Mouse (Mus musculus) heart, embryonic 13.5 days (tissue): Measurements from ENCODE around the gene Gm29735. TPM values are rescaled to one million over a fixed set of nuclear protein-coding genes. Genes with fewer than 3 reads are reported as not detected.
"Not testable (repeated sequence)": the region's sequence is repeated elsewhere in the genome, so short reads cannot be mapped to it uniquely, and the experiment has no call there.

Experiments
- ATAC-seq: fragments of 200-750 bp; cut with Nextera tagmentation; 2 replicates; pipeline ENCODE4 v1.8.0; 2017; ENCODE audit warnings: moderate TSS enrichment; ENCODE audit not compliant: insufficient number of reproducible peaks, low FRiP score, low TSS enrichment; ENCODE audit errors: extremely low read depth
- H3K27ac ChIP-seq: fragments of 300-500 bp; sonication (generic); replicated peaks from 2 replicates; pipeline ENCODE4 v1.5.1; 2015; ENCODE audit warnings: moderate library complexity, mild to moderate bottlenecking, inconsistent platforms
- H3K27me3 ChIP-seq: fragments of 300-500 bp; sonication (generic); replicated peaks from 2 replicates; pipeline ENCODE4 v1.6.1; 2015; ENCODE audit warnings: mild to moderate bottlenecking, inconsistent platforms
- H3K36me3 ChIP-seq: fragments of 300-500 bp; sonication (generic); 2 replicates; pipeline ENCODE4 v1.6.1; 2015; ENCODE audit warnings: mild to moderate bottlenecking, inconsistent platforms
- H3K4me1 ChIP-seq: fragments of 300-500 bp; sonication (generic); 2 replicates; pipeline ENCODE4 v1.6.1; 2015; ENCODE audit warnings: inconsistent platforms
- H3K4me2 ChIP-seq: fragments of 300-500 bp; sonication (generic); 2 replicates; pipeline ENCODE4 v1.6.1; 2015; ENCODE audit warnings: inconsistent platforms, mild to moderate bottlenecking, moderate library complexity
- H3K4me3 ChIP-seq: fragments of 300-500 bp; sonication (generic); 2 replicates; pipeline ENCODE4 v1.5.1; 2015; ENCODE audit warnings: moderate library complexity, mild to moderate bottlenecking, inconsistent platforms
- H3K9ac ChIP-seq: fragments of 300-500 bp; sonication (generic); 2 replicates; pipeline ENCODE4 v1.6.1; 2015; ENCODE audit warnings: inconsistent platforms, mild to moderate bottlenecking, moderate library complexity
- H3K9me3 ChIP-seq: fragments of 300-500 bp; sonication (generic); 2 replicates; pipeline ENCODE4 v1.6.1; 2016; ENCODE audit warnings: inconsistent platforms
- WGBS: fragments of 180-500 bp; shearing (Covaris S2); methylation state at CpG from one replicate; pipeline ENCODE4 v1.1.7; 2015; ENCODE audit warnings: mixed read lengths; 5-methylcytosine and 5-hydroxymethylcytosine counted together
- polyA plus RNA-seq: library from polyadenylated mRNA; unstranded; fragments of >200 nt; fragmentation: Nextera tagmentation; extraction: Ambion mirVana; gene quantifications from 2 replicates; pipeline ENCODE4 v1.2.1, GENCODE M21; 2015

The Gm29735 gene
- polyA plus RNA-seq, 1 experiment from 2014 or later = not detected

- H3K4me1 ChIP-seq, H3K9ac ChIP-seq, H3K4me3 ChIP-seq, ATAC-seq, H3K9me3 ChIP-seq, H3K36me3 ChIP-seq, H3K27ac ChIP-seq, H3K4me2 ChIP-seq: not testable (repeated sequence)
- 85% methylated on average over 1 of the region's 1 CpGs for WGBS
- peaks cover 19% of the 10 kb centered on the region; the same call in 1 of the 2 replicates for H3K27me3 ChIP-seq
These were observed 36.3 kb downstream of the Gm29735 start, which contains the start of gene Gm45618 for GRCm38 (mm10) chr7:142120629-142121028. Gene Gm45618, minus strand, starts transcription at chr7:142120729.

- H3K4me3 ChIP-seq = no peak overlapping the region
- peaks cover 19% of the 10 kb centered on the region; the same call in 1 of the 2 replicates for H3K27me3 ChIP-seq
- WGBS = 14% methylated on average over 5 of the region's 5 CpGs
- no peaks in the 10 kb centered on the region for H3K4me1 ChIP-seq
- no peaks in the 10 kb centered on the region for H3K9me3 ChIP-seq
- H3K4me2 ChIP-seq = no peak overlapping the region
- no peak overlapping the region for H3K9ac ChIP-seq
- no peak overlapping the region for H3K27ac ChIP-seq
- ATAC-seq = no peak
- H3K36me3 ChIP-seq = no peaks in the 10 kb centered on the region
These were observed 37.3 kb downstream of the Gm29735 start for GRCm38 (mm10) chr7:142119632-142120031.

Other genes with a start within 250 kb of the Gm29735 start
- 34.1 and 35.6 TPM in 2 replicates for gene Tollip, start 238.6 kb downstream of the Gm29735 start, polyA plus RNA-seq
- gene Brsk2, start 207.4 kb downstream of the Gm29735 start, polyA plus RNA-seq = 0.35 and 0.48 TPM in 2 replicates
- 42.8 and 48.4 TPM in 2 replicates for gene Mob2, start 96.0 kb downstream of the Gm29735 start, polyA plus RNA-seq
- 11.4 and 13.6 TPM in 2 replicates for gene Dusp8, start 61.3 kb downstream of the Gm29735 start, polyA plus RNA-seq
- not detected in 2 replicates for gene Gm45618, start 36.4 kb downstream of the Gm29735 start, polyA plus RNA-seq
- not detected in 2 replicates for gene Gm39115, start 21.1 kb downstream of the Gm29735 start, polyA plus RNA-seq
- not detected in 2 replicates for gene Gm45337, start 12.5 kb downstream of the Gm29735 start, polyA plus RNA-seq
- gene Gm4553, start 8.6 kb upstream of the Gm29735 start, polyA plus RNA-seq = not detected in 2 replicates
- not detected in 2 replicates for gene Krtap5-2, start 18.9 kb upstream of the Gm29735 start, polyA plus RNA-seq
- gene Gm10153, start 33.3 kb upstream of the Gm29735 start, polyA plus RNA-seq = not detected in 2 replicates
- not detected in 2 replicates for gene Krtap5-3, start 44.3 kb upstream of the Gm29735 start, polyA plus RNA-seq
- gene Gm7579, start 54.7 kb upstream of the Gm29735 start, polyA plus RNA-seq = not detected in 2 replicates
- gene Krtap5-5, start 72.9 kb upstream of the Gm29735 start, polyA plus RNA-seq = not detected in 2 replicates
- gene Gm40460, start 84.0 kb upstream of the Gm29735 start, polyA plus RNA-seq = not detected in 2 replicates
- gene Gm2431, start 101.2 kb upstream of the Gm29735 start, polyA plus RNA-seq = not detected in 2 replicates
- not detected in 2 replicates for gene Gm4559, start 117.2 kb upstream of the Gm29735 start, polyA plus RNA-seq
- not detected in 2 replicates for gene Krtap5-1, start 140.0 kb upstream of the Gm29735 start, polyA plus RNA-seq
- not detected in 2 replicates for gene Krtap5-4, start 146.4 kb upstream of the Gm29735 start, polyA plus RNA-seq
- 6.5 and 7.5 TPM in 2 replicates for gene Ifitm10, start 216.6 kb upstream of the Gm29735 start, polyA plus RNA-seq
- gene Gm49369, start 225.6 kb upstream of the Gm29735 start, polyA plus RNA-seq = 2.3 TPM in 1 of 2 replicates, not detected in the other
- gene Ctsd, start 230.9 kb upstream of the Gm29735 start, polyA plus RNA-seq = 443 and 485 TPM in 2 replicates